Mouse (Mus musculus) forebrain, embryonic 10.5 days (tissue): ENCODE measurements at regions not wholly inside any gene's neighbourhood (a gene's known extent, or its start where the extent isn't known, plus 50 kb on each side); places are given as distances from the start of the nearest gene placed in this dataset.

Source experiments
- DNase-seq: peaks from one replicate; pipeline ENCODE4 v3.0.0-alpha.2; 2017; ENCODE audit warnings: low spot score; ENCODE audit errors: extremely low spot score
- H3K27ac ChIP-seq: fragments of 300-500 bp; sonication (generic); 2 replicates; pipeline ENCODE4 v1.5.1; 2016; ENCODE audit warnings: mild to moderate bottlenecking
- H3K27me3 ChIP-seq: fragments of 300-500 bp; sonication (generic); 2 replicates; pipeline ENCODE4 v1.6.1; 2016; ENCODE audit warnings: mild to moderate bottlenecking; ENCODE audit not compliant: poor library complexity, severe bottlenecking
- H3K36me3 ChIP-seq: fragments of 300-500 bp; sonication (generic); replicated peaks from 2 replicates; pipeline ENCODE4 v1.6.1; 2016; ENCODE audit warnings: mild to moderate bottlenecking, moderate library complexity
- H3K4me1 ChIP-seq: fragments of 300-500 bp; sonication (generic); 2 replicates; pipeline ENCODE4 v1.6.1; 2016
- H3K4me3 ChIP-seq: fragments of 300-500 bp; sonication (generic); 2 replicates; pipeline ENCODE4 v1.5.1; 2016; ENCODE audit warnings: mild to moderate bottlenecking, moderate library complexity
- H3K9me3 ChIP-seq: fragments of 300-500 bp; sonication (generic); 2 replicates; pipeline ENCODE4 v1.6.1; 2016; ENCODE audit warnings: mild to moderate bottlenecking, moderate library complexity
- WGBS: fragments of 180-500 bp; shearing (Covaris S2); methylation state at CpG from one replicate; pipeline ENCODE4 v1.1.7; 2016; 5-methylcytosine and 5-hydroxymethylcytosine counted together

DNA sequence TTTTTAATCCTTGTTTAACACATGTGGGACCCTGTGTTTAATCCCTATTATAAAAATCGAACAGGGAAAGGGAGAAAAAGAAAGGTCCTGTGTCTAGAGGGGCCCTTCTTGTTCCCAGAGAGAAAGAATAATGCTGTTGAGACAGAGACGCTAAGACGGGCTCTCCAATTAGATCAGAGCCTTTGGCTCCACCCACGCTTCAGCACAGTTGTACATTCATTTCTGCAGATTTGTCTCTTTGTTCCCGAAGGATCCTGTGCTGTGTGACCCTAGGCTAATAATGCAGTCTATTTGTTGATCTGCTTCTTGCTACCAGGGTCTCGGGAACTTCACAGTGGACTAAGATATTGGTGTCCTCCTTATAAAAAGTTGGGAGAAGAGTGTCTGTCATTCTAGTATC, 92.0 kb downstream of the Cdc5l start:
- WGBS = 62% methylated on average over 6 of the region's 6 CpGs
- Histone ChIP-seq H3K4me3 (no peak overlapping the region), H3K4me1 (peaks cover 30% of the 10 kb centered on the region), H3K9me3 (peaks cover 9% of the 10 kb centered on the region; the same call in 1 of the 2 replicates), H3K36me3 (no peaks in the 10 kb centered on the region), H3K27ac (0 out of 2 replicates have a peak overlapping the region, but pooled peaks have one; percentile 30), H3K27me3 (peaks cover 4% of the 10 kb centered on the region; the same call in 1 of the 2 replicates)
- DNase-seq = no peak

DNA sequence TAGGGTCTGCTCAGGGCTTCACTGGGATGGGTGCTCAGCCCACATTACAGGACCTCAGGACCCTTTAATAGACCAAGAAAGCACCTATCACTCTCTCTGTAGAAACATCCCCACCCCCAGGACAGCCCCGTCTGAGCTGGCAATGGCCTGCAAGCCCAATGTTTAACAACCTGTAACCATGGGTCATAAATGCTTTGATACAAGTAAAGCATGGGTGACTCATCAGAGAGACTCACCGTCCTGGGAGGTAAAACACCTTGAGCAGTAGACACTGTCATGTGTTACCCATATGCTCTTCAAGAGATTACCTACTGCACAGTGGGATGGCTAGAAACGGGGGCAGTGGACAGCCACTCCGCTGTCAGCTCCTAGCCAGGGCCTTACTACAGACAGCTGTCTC, 92.7 kb downstream of the Cdc5l start:
- no peak overlapping the region for H3K4me3 ChIP-seq
- no peak for DNase-seq
- 87% methylated on average over 4 of the region's 4 CpGs for WGBS
- no peaks in the 10 kb centered on the region for H3K36me3 ChIP-seq
- peak overlapping the region; percentile 30; the same call in 1 of the 2 replicates for H3K27ac ChIP-seq
- H3K4me1 ChIP-seq = peaks cover 30% of the 10 kb centered on the region
- H3K27me3 ChIP-seq = peaks cover 4% of the 10 kb centered on the region; the same call in 1 of the 2 replicates
- H3K9me3 ChIP-seq = peaks cover 9% of the 10 kb centered on the region; the same call in 1 of the 2 replicates

DNA sequence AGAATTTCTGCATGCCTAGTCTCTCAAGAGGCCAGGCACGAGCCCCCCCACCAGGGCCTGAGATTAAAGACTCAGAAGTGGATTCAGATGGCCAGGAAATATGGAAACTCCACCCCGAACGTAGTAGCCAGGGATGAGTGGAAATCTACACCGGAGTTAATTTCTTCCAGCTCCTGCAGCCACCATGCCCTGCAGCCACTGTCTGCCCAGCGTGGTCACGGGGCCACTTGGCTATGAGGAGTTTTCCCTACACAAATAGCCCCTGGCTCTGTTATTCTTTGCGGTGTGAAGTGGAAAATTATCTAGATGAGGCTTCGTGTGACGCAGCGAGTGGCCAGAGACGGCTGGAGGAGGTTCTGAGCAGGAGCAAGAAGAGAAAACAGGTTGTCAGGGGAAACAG, 94.3 kb downstream of the Cdc5l start:
- Histone ChIP-seq H3K27ac (peak overlapping the region; percentile 53; the same call in 1 of the 2 replicates), H3K9me3 (peaks cover 6% of the 10 kb centered on the region; the same call in 1 of the 2 replicates), H3K36me3 (no peaks in the 10 kb centered on the region), H3K27me3 (peaks cover 4% of the 10 kb centered on the region; the same call in 1 of the 2 replicates), H3K4me3 (no peak overlapping the region), H3K4me1 (peaks cover 30% of the 10 kb centered on the region)
- 63% methylated on average over 11 of the region's 11 CpGs for WGBS
- DNase-seq = peak; percentile 38

DNA sequence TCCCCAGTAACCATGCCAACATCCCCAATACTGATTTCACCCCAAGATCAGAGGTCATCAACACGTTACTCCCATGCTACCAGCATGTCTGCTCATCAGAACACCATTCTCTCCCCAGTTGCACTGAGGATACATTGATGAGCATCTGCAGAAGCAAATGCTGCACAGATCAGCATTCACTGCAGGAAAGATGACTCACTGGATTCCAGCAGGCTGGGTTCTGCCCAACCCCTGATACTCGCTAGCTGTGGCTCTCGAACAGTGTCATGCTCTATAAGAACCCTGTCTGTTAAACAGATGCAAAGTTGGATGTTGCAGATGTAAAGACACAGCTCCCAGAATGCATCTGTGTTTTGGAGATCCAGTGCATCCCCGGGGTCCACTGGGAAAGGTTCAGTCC, 95.5 kb downstream of the Cdc5l start:
- Histone ChIP-seq H3K4me3 (no peak overlapping the region), H3K9me3 (no peaks in the 10 kb centered on the region), H3K4me1 (peaks cover 30% of the 10 kb centered on the region), H3K36me3 (no peaks in the 10 kb centered on the region), H3K27me3 (peaks cover 4% of the 10 kb centered on the region; the same call in 1 of the 2 replicates), H3K27ac (no peak overlapping the region)
- WGBS = 88% methylated on average over 4 of the region's 4 CpGs
- DNase-seq = no peak

DNA sequence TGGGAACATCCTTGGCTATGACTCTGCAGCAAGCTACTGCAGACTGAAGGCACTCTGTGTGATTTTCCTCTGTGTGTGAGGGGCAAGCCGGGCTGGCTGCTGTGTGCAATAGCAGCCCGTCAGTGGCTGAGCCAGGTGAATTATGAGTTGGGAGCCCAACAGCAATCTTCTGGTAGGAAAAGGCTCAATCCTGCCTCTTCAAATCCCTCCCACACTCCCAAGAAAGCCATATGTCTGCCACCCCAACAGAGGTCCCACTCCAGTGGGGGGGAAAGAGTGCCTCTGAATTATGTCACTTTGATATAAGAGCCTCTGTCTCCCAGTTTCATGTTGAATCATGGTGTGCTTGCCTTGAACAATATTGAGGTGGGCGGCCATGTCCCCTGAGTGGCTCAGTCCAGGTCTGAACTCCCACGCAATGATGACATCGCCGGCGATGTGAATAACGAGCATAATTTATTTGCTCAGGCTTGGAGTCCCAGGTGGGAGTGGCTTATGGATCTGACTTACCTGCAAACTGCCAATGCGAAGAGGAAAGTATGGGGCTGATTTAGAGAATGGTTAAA, 97.9 kb downstream of the Cdc5l start:
- Histone ChIP-seq H3K36me3 (no peaks in the 10 kb centered on the region), H3K4me3 (no peak overlapping the region), H3K27ac (no peak overlapping the region), H3K27me3 (no peaks in the 10 kb centered on the region), H3K4me1 (peaks cover 13% of the 10 kb centered on the region; the same call in 1 of the 2 replicates), H3K9me3 (no peaks in the 10 kb centered on the region)
- 92% methylated on average over 9 of the region's 9 CpGs for WGBS
- no peak for DNase-seq

DNA sequence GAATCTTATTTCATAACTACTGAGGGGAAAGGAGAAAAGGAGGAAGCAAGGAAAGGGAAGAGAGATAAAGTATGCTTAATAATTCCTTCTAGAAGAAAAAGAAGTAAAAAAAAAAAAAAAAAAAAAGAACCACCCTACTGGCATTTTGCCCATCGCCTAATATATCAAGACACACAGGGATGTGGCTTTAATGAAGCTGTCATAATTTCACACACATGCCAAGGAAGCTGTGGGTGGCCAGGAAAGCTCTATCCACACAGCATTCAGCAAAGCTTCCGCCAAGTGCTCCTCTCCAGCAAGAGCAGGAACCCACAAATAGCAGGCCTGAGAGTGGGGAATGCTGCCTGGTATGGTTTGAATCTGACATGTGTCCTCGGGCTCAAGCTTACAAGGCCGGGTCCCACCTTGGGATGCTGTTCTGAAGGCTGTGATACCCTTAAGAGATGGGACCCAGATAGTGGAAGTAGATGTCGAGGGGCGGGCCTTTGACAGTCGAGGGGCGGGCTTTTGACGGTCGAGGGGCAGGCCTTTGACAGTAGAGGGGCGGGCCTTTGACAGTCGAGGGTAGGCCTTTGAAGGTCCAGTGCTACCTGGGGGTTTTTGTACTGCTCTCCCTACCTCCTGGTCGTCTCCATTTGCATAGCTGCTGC, 98.7 kb downstream of the Cdc5l start:
- Histone ChIP-seq H3K36me3 (no peaks in the 10 kb centered on the region), H3K27me3 (no peaks in the 10 kb centered on the region), H3K4me3 (no peak overlapping the region), H3K4me1 (peaks cover 7% of the 10 kb centered on the region; the same call in 1 of the 2 replicates), H3K27ac (no peak overlapping the region), H3K9me3 (no peaks in the 10 kb centered on the region)
- no peak for DNase-seq
- WGBS = 71% methylated on average over 13 of the region's 13 CpGs

DNA sequence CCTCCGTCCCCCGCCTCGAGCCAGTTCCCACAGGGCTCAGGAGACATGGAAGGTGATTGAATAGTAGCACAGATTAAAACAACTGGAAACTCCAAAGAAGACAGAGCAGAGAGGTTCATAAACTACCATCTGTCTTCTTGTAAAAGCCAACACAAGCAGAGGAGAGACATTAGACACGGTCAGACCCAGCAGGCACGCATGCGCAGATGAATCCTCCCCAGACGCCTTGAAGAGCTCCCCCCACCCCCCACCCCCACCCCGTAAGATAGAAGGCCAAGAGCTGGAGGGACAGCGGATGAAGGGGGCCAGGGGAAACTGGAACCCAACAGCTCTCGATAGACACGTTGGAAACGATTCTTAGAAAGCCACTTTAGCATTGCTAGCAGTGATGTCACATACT, 101.2 kb downstream of the Cdc5l start:
- Histone ChIP-seq H3K36me3 (no peaks in the 10 kb centered on the region), H3K27ac (no peak overlapping the region), H3K4me3 (no peak overlapping the region), H3K9me3 (no peaks in the 10 kb centered on the region), H3K4me1 (no peaks in the 10 kb centered on the region; the same call in 1 of the 2 replicates), H3K27me3 (no peaks in the 10 kb centered on the region)
- 81% methylated on average over 12 of the region's 12 CpGs for WGBS
- DNase-seq = no peak

DNA sequence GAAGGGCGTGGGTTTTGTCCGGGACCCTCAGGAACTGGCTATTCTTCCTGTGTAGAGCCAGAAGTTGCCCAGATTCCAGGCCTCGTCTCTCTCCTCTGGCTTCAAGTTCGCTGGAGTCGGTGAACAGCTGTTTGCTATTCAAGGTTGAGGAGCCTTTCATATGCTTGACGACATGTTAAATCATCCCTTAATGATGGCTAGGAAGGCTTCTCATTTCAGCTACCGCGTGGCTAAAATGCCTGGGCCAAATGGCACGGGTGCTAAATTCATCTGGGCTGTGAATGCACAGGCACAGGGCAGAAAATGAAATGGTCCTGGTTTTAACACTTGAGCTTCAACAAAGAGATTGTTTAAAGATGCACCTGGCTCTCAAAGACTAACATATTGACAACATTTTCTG, 104.3 kb downstream of the Cdc5l start:
- H3K4me3 ChIP-seq = no peak overlapping the region
- no peak for DNase-seq
- WGBS = 82% methylated on average over 9 of the region's 9 CpGs
- no peaks in the 10 kb centered on the region for H3K27me3 ChIP-seq
- no peaks in the 10 kb centered on the region for H3K9me3 ChIP-seq
- H3K27ac ChIP-seq = no peak overlapping the region
- H3K36me3 ChIP-seq = no peaks in the 10 kb centered on the region
- H3K4me1 ChIP-seq = peaks cover 10% of the 10 kb centered on the region; the same call in 1 of the 2 replicates

DNA sequence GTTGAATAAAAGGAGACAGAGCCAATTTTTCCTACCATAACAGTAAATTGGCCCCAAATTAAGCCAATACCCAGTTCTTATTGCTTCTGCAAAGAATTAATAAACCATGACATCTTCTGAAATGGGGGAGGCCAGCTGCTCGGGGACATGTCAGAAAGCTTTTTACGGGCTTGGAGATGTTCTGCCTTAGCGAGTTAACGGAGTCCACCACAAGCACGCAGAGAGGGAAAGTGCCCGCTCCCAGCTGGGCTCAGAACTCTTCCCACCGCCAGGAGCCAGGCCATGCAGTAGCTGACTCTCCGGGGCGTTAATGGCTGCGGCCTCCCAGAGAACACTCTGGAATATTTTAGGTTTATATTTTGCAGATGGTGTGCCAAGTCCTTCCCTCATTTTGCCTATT, 106.8 kb downstream of the Cdc5l start:
- no peak overlapping the region for H3K27ac ChIP-seq

DNA sequence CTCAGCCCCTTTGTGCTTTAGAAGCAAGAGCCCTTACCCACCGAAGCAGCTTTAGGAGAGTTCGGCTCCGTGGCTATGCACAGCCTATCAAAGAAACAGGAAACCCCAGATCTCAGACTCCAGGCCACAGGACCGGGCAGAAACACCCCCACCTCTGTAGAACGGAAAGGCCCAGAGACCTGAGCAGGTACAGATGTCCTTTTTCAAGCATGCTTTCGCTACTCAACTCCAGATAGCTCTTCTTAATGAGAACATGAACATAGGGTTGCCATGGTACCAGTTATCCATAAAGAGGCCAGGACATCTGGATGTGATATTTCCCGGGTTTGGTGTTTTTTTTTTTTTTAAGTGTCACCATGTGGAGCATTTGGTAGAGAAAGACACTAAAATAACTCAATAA, 107.4 kb downstream of the Cdc5l start:
- H3K4me3 ChIP-seq = no peak overlapping the region
- DNase-seq = no peak
- H3K36me3 ChIP-seq = no peaks in the 10 kb centered on the region
- H3K4me1 ChIP-seq = peaks cover 16% of the 10 kb centered on the region
- WGBS = 76% methylated on average over 7 of the region's 7 CpGs
- H3K27me3 ChIP-seq = no peaks in the 10 kb centered on the region
- 0 out of 2 replicates have a peak overlapping the region, but pooled peaks have one; percentile 4 for H3K27ac ChIP-seq
- H3K9me3 ChIP-seq = no peaks in the 10 kb centered on the region

More for the DNA sequence above, 106.8 kb downstream of the Cdc5l start:
- DNase-seq = no peak
- 70% methylated on average over 10 of the region's 10 CpGs for whole genome bisulfite sequencing
- Histone ChIP-seq H3K9me3 (no peaks in the 10 kb centered on the region), H3K4me3 (no peak overlapping the region), H3K4me1 (peaks cover 16% of the 10 kb centered on the region), H3K27me3 (no peaks in the 10 kb centered on the region), H3K36me3 (no peaks in the 10 kb centered on the region)

DNA sequence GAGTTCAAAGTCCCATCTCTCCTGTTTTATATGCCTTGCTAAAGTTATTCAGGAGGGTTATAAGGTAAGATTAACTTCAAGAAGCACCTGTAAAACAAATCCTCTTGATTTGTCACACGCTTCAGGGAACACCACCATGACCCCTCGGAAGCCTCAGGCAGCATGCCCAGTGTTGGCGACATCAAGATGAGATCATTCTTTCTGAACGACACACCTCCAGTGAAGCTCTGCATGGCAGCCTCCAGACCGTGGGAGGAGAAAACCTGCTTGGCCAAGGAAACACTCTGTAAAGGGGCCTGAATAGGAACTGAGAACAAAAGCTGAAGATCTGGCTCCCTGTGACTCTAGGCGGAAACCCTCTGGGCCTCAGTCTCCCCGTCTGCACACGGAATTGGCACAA, 110.7 kb downstream of the Cdc5l start:
- no peak for DNase-seq
- no peak overlapping the region for H3K27ac ChIP-seq
- no peaks in the 10 kb centered on the region for H3K9me3 ChIP-seq
- H3K4me1 ChIP-seq = peaks cover 18% of the 10 kb centered on the region
- H3K4me3 ChIP-seq = no peak overlapping the region
- H3K27me3 ChIP-seq = no peaks in the 10 kb centered on the region
- H3K36me3 ChIP-seq = no peaks in the 10 kb centered on the region
- WGBS = 71% methylated on average over 8 of the region's 8 CpGs

DNA sequence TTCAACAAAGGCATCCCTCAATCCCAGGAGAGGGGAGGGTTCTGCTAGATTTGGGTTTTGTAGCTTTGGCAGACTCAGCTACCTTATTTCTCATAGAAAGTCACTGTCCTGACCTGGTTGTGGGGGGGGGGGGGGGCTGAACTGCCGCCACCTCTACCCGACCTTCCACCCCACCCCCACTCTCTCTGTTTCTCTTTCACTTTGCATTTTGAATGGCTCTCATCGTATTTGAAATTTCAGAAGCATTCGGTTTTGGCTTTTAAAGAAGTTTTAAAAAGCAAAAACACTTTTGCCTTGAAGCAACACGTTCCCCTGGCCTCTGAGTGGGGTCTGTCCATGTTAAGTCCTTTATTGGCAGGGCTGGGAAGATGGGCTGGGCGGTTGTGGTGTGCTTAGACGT, 113.5 kb downstream of the Cdc5l start:
- Histone ChIP-seq H3K36me3 (no peaks in the 10 kb centered on the region), H3K4me3 (no peak overlapping the region), H3K4me1 (peaks cover 14% of the 10 kb centered on the region), H3K27me3 (no peaks in the 10 kb centered on the region), H3K9me3 (no peaks in the 10 kb centered on the region), H3K27ac (no peak overlapping the region)
- 73% methylated on average over 7 of the region's 7 CpGs for WGBS
- no peak for DNase-seq
